Mouse (Mus musculus) left cerebral cortex, adult 9 months (tissue): Measurements from ENCODE around the gene Tchh.
A peak's percentile ranks its signal among the peaks of the same experiment; 100 is the strongest.
"Not testable (repeated sequence)": the region's sequence is repeated elsewhere in the genome, so short reads cannot be mapped to it uniquely, and the experiment has no call there.

ENCODE experiments used
- DNase-seq, 2 experiments: peaks; one replicate each; pipeline ENCODE4 v3.0.0; 2022; ENCODE audit warnings: low spot score in 2 of 2

Tchh gene

DNA sequence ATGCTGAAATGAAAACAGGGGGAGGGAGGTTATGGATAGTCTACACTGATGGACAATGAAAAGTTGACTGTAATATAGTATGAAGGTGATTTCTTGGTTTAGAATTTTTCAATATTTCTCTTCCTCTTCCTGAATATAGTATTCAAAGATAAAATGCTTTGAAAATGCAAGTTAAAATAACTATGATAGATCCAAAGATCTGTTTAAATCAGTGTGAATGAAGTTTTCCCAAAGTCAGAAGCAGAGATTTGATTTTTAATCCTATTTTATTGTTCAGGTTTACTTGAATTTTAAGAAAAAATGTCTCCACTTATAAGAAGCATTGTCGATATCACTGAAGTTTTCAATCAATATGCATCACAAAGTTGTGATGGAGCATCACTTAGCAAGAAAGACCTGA, at the start of gene Tchh:
Gene Tchh (plus strand): TSS at position 301 of the 400 bp plus-strand sequence.
- no peak for DNase-seq

DNA sequence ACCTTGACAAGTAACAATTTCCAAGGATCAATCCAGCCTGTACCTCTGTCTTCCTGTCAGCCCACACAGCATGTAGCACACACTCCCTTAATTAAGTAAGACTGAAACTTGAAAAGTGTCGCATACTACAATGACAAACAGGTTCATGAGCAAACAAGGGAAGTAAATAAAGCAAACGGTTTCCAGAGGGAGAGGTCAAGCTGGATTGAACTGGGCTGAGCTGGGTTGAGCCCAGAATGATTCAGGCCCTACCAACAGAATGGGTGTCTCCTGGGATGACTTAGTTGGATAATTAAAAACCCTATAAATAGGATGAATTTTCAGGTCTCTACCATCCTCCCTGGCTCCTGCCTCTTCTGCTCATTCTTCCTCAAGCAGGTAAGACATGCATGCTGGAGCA, 48.8 kb upstream of the Tchh start, which contains the start of gene Rptn:
Gene Rptn (plus strand): TSS at position 334 of the 400 bp plus-strand sequence.
- DNase-seq, result no peak

DNA sequence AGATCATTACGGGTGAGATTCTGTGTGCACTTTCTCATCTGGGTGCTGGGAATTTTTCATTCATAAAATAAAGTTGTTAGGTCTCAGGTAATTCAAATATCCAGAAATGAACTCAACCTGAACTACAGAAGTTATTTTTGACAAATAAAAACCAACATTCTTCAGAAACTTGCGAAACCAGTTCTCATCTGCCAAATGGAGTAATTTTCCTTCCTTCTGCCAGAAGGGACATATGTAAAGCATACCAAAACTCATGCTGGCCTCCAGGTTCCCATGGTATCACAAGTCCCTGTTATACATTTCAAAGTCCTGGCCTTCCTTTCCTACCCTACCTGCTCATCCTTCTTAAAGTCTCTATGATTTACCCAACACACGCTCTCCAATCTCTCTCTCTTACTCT, 38.2 kb upstream of the Tchh start:
- no peak for DNase-seq

DNA sequence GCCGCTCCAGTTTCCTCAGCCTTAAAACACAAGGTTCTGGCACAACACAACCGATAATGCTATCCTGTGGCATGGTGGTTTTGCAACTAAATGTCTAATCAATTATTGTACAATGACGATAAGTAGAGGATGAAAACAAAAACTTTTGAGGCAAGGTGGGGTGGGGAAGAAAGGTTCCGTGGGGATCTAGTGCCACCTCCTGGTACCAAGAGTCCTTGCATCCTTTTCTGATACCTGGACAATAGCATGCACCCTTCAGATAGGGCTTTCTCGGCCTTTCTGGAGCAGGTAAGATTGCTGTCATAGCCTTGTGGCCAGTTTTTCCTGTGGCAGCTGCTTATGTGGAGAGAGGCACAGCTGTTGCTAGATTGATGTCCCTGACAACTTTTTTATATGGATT, 35.1 kb upstream of the Tchh start:
- DNase-seq, result peak in 1 of 2 experiments; percentile 10

DNA sequence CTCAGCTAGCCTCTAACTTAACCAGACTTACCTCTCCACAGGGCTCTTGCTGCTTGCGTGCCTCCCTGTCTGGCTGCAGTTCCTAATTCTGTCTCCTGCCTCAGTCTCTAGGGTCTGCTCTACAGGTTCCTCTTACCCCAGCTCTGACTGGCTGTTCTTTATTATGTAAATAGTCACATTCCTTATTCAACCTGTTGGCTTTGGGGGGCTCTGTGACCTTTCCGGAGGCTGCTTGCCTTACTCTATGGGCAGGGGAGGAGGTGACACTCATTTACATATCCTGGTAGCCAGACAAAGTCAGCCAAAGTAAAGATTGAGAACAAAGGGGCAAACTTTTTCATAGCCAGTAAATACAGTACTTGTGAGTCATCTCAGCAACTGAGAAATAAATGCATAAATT, 30.2 kb upstream of the Tchh start:
- DNase-seq, result no peak

DNA sequence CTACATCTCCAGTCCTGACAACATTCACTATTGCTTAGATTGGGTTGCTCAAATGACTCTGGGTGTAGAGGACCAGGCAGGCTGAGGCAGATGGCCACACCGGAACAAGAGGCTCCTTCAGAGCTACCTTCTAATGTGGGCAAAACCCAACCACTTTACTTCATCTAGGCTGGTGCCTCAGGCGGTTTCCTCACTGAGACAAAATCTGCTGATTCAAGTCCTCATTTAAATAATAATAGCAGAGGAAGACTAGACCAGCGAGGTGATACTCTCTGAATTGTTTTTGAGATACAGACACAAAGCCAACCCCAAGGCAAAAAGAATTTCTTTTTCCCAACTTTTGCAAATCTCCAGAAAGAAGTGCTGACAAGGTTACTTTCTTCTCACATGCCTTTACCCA, 10.5 kb upstream of the Tchh start:
- DNase-seq, result no peak

DNA sequence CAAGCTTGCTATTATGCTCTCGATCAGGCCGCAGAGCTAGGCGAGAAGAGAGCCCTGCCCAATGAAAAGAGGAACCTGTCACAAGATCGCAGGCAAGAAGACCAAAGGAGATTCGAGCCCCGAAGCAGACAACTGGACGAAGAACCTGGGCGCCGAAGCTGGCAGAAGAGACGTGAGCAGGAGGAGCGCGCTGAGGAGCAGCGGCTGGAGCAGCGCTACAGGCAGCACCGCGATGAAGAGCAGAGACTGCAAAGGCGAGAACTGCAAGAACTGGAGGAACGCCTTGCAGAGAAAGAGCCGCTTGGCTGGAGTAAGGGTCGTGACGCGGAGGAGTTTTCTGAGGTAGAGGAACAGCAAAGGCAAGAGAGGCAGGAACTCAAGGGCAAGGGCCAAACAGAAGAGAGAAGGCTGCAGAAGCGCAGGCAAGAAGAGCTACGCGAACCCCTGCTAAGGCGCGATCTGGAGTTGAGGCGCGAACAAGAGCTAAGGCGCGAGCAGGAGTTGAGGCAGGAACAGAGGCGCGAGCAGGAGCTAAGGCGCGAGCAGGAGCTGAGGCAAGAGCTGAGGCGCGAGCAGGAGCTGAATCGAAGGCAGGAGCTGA, 1.5 kb downstream of the Tchh start:
- DNase-seq, result peak in 1 of 2 experiments; percentile 15

DNA sequence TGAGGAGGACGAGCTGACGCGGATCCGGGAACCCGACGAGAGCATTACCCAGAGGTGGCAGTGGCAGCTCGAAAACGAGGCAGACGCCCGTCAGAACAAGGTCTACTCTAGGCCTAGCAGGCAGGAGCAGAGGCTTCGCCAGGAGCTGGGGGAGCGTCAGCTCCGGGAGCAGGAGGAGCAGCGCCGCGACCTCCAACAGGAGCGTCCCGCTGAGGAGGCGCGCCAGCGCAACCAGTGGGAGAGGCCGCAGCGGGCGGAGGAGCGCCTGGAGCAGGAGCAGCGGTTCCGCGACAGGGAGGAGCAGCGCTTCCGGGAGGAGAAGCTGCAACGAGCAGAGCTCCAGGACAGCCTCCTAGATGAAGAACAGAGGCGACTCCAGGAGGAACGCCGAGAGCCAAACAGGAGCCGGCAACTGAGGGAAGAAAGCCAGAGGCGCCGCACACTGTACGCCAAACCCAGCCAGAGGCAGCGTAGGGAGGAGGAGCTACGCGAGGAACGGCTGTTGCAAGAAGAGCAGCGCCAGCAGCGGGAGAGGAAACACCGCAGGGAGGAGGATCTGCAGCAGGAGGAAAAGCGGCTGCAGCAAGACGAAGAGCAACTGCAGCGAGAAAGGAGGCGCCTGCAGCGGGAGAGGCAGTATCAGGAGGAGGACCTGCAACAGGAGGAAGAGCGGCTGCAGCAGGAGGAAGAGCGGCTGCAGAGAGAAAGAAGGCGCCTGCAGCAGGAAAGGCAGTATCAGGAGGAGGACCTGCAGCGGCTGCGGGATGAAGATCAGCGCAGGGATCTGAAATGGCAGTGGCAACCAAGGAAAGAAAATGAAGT, 2.4 kb downstream of the Tchh start:
- DNase-seq, result peak in 1 of 2 experiments; percentile 60

DNA sequence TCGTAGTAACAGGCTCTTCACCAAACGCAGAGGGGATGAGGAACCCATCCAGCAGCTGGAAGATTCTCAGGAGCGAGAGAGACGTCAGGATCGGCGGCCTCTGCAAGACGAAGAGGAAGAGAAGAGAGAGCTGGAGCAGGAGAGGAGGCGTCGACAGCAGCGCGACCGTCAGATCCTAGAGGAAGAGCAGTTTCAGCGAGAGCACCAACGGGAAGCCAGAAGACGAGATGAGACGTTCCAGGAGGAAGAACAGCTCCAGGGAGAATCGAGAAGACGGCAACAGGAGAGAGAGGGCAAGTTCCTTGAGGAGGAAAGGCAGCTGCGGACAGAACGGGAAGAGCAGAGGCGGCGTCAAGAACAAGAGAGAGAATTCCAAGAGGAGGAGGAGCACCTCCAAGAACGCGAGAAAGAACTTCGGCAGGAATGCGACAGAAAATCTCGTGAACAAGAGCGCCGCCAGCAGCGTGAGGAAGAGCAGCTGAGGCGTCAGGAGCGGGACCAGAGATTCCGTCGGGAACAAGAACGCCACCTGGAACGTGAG, 3.1 kb downstream of the Tchh start:
- DNase-seq, result peak in 1 of 2 experiments; percentile 19

DNA sequence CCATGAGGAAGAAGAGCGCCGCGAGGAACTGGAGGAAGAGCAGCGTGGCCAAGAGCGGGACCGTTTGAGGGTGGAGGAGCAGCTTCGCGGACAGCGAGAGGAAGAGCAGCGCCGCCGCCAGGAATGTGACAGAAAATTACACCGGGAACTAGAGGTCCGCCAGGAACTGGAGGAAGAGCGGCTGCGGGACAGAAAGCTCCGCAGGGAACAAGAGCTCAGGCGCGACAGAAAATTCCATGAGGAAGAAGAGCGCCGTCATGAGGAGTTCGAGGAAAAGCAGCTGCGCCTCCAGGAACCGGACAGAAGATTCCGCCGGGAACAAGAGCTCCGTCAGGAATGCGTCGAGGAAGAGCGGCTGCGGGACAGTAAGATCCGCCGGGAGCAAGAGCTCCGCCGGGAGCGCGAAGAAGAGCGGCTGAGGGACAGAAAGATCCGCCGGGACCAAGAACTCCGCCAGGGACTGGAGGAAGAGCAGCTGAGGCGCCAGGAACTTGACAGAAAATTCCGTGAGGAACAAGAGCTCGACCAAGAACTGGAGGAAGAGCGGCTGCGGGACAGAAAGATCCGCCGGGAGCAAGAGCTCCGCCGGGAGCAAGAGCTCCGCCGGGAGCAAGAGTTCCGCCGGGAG, 4.1 kb downstream of the Tchh start:
- no peak for DNase-seq

DNA sequence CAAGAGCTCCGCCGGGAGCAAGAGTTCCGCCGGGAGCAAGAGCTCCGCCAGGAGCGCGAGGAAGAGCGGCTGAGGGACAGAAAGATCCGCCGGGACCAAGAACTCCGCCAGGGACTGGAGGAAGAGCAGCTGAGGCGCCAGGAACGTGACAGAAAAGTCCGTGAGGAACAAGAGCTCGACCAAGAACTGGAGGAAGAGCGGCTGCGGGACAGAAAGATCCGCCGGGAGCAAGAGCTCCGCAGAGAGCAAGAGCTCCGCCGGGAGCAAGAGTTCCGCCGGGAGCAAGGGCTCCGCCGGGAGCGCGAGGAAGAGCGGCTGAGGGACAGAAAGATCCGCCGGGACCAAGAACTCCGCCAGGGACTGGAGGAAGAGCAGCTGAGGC, 4.6 kb downstream of the Tchh start:
- DNase-seq, result not testable (repeated sequence)

DNA sequence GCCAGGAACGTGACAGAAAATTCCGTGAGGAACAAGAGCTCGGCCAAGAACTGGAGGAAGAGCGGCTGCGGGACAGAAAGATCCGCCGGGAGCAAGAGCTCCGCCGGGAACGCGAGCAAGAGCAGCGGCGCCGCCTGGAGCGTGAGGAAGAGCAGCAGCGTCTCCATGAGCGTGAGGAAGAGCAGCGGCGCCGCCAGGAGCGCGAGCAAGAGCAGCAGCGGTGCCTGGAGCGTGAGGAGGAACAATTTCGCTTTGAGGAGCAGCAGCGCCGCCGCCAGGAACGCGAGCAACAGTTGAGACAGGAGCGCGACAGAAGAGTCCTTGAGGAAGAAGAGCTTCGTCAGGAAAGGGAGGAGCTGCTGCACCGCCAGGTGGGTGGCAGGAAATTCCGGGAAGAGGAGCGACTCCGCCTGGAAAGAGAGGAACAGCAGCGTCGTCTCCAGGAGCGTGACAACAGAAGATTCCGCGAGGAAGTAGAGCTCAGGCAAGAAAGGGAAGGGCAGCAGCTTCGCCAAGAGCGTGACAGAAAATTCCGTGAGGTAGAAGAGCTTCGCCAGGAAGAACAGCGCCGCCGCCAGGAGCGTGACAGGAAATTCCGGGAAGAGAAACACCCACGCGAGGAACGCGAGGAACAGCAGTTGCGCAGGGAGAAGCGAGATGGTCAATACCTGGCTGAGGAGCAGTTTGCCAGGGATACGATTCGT, 5.2 kb downstream of the Tchh start:
- peak in 1 of 2 experiments; percentile 72 for DNase-seq

DNA sequence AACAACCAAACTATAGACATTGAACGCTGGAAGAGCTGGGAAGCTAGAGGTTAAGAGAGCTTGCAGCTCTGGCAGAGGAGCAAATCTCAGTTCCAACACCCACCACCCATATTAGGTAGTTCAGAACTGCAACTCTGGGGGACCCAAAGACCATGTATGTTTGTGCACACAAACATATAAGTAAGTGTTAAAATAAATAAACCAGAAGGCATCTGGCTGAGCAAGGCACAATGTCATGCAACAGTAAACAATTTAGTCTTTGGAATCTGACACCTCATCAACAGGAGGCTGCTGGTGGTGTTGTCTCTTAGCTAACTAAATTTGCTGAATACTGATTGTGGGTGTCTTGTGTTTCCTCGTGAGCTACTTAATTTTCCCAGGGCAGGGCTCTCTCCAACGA, 24.4 kb downstream of the Tchh start:
- DNase-seq, result no peak

DNA sequence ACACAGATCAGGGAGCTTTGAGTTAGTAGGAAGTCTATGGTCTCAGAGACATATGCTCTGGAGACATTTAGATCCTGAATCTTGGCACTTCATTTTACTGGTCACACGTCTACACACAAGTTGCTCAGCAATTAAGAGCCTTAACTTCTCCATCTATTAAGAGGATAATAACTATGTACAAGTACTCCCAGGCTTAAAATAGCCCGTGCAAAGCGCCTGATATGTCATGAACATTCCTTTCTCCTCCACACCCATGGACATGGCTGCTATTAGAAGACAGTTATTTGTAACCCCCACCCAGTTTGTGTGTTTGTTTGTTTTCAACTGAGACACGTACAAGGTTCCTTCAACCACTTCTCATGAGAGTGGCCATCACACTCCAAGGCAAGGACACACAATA, 25.0 kb downstream of the Tchh start:
- DNase-seq, result no peak

DNA sequence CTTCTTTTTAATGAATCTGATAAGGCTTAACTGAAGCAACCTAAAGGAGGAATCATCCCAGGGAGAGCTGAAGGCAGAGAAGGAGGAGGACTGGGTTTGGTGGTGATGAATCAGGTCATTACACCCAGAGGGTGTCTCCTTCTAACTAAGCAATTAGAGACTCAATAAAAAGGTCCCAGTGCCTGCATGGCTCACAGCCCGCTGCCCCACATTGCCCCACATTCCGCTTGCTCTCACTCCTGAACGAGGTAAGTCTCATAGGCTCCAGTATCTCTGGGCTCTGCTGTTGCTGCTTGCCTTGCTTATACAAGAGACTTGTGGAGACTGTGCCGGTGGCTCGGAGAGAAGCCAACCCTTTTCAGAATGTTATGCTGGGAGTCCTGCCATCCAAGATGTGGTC, 26.4 kb downstream of the Tchh start, which contains the start of gene Tchhl1:
Gene Tchhl1 (plus strand): TSS at position 194 of the 400 bp plus-strand sequence.
- DNase-seq, result no peak

DNA sequence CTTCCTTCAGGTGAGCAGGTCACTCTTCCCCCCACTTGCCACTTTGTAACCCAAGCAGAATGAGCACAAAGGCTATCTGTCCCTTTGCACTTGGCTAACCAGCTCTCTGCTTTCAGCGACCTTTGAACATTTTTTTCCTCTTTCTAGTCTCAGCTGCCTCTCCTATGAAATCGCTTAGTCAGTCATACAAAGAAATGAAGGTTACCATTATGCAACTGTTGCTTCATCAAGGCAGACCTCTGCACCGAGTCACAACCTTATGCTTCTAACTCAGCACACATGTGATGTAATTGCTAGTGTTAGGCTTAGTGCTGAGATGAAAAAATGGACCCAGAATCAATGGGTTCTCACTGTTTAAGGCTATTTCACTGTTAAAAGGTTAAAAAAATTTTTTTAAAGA, 27.5 kb downstream of the Tchh start:
- DNase-seq, result no peak

DNA sequence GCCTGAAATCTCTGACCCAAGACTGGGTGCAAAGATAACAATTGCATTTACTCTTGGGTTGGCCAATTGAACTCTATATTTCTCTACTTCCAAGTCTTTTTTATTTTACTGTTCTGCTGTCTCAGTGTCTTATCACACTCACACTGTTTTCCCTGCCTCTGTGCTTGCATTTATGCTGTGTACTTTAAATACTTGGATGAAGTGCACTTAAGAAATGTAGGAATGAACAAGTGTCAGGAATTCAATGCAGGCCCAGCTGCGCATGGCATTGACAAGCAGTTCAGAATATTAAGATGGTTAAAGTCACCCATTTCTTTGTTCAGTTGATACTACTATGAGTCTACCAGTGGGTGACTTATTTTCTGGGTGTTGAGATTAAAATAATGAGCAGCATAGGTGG, 37.9 kb downstream of the Tchh start:
- no peak for DNase-seq

DNA sequence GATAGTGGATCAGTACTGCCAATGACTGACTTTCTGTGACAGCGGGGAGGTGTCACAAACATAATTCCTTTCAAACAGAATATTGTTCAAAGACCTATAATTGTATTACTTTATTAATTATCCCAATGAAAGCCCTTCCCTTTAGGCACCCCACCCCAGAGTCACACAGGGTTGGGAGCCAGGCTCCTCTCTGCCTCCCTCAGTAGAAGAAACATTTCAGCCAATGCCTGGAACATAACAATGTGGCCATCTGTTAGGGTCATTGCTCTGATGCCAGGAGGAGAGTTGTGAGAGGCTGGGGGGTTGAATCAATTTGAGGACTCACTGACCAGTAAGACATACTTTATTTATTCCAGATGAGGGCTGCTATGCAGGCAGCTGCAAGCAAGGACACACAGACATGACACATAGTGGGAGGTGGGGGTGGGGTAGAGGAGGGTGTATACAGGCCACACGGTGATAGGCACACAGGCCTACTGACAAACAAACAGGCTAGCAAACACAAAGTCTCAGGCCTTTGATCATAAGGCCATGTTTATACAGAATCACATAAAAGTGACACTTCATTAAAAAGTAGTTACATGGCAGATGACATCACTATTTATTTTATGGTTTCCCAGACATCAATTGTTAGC, 40.0 kb downstream of the Tchh start:
- DNase-seq, result no peak

DNA sequence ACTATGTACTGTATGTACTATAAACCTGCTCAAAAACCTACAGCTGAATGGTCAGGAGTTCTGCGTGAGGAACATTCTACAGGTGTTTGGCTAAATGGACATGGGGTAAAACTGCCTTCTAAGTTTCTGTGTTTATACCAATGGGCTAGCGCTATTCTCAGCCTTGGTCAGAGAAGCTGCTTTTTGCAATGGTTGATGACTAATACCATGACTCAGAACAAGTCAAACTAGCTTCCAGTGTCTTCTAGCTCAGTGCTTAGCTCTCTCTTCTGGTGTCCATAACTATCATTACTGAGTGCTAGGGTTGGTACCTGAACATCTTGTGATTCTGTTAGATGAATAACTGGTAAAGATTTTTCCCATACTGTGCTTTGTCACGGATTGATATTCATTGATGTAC, 43.5 kb downstream of the Tchh start:
- DNase-seq, result no peak

DNA sequence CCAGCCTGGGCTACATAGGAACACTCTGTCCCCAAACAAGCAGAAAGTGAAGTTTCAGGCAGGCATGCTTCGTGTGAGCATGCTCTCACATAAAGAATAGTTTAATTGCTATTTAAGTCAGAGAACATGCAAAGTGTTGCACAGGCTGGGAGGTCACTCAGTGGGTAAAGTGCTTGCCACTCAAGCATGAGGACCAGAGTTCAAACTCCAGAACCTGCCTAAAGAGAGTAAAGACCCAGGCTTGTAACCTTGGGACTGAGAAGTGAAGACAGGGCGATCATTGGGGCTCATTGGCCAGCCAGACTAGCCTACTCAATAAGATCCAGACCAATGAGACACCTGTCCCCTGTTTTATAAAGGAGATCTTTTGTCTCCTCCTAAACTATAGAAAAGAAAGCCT, 46.4 kb downstream of the Tchh start:
- DNase-seq, result no peak

DNA sequence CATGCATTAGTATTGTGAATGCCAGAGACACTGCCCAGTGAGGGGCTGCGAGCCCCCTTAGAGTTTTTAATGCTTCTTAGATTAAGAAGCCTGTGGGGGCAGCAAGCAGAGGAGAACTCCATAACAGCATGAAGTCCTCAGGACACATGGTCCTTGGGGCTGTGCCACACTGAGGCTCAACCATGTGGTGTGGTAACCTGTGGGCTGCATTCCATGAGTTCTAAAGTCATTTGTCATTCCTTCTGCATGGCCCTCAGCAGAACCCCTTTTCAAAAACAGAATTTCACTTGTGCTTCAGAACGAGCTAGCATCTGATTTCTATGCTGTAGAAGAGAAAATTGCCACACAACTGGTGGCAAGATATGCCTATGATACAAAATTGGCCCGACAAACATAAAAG, 50.0 kb downstream of the Tchh start:
- no peak for DNase-seq
